Mouse (Mus musculus): Measurements from ENCODE around the gene Spsb4.
A peak's percentile ranks its signal among the peaks of the same experiment; 100 is the strongest.

The Spsb4 gene

GRCm38 (mm10) chr9:97018677-97019147 is at the start of gene Spsb4:
TSS of gene Spsb4 (minus strand) at chr9:97018843.
- peak; percentile 9 to 12 for DNase-seq (ENCODE audit: low spot score in 2 of 2)

DNA sequence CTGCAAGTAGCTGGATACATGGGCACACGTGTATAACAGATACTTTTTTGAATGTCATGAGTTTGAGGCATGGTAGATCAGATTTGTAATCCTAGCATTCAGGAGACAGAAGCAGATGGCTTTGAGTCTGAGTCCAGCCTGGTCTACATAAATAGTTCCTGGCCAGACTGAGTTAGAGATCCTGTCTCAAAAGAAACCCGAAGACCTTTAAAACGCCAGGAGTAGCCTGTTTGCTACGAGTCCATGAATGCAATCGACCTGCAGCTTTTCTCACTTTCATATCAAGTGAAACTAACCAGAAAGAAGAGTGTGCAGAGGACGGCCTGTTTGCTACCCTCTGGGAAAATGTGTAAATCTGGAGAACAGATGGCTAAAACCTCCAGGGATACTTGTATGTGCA is 49.1 kb upstream of the Spsb4 start:
- DNase-seq (ENCODE audit: low spot score in 2 of 2): no peak

DNA sequence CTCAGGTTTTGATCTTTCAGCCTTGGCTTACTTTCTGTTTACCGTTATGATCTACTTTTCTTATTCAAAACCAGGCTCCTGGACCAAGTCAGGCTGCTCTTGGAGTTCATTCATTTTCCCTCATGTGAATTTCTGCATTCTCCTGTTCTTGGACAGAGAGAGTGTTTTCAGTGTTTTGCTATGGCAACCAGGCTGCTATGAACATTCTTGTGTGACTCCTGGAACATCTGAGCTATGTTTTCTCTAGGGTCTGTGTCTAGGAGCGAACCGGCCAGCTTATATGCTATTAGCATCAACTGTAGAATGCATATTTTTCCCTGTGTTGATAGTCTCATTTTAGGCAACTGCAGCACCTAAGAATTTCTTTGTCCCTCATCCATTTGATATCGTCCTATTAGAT is 47.2 kb upstream of the Spsb4 start:
- no peak for DNase-seq (ENCODE audit: low spot score in 2 of 2)

GRCm38 (mm10) chr9:97065216-97065615 is 46.6 kb upstream of the Spsb4 start:
- DNase-seq (ENCODE audit: low spot score in 2 of 2): no peak

DNA sequence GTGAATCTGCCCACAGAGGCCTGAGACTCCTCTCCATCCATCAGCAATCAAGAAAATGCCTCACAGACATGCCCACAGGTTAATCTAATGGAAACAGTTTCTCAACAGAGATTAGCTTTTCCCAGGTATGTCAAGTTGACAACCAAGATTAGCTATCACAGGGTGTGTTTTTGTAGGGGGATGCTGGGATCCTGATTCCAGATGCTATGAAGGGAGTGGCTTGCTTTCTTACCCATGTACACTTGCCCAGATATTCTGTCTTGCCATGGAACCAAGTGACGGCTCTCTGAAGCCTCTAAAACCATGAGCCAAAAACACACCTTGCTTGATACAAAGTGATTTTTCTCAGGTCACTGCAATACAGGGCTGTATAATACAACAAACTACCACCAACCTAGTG is 45.5 kb upstream of the Spsb4 start:
- no peak for DNase-seq (ENCODE audit: low spot score in 2 of 2)

GRCm38 (mm10) chr9:97061696-97062095 is 43.1 kb upstream of the Spsb4 start:
- no peak for DNase-seq (ENCODE audit: low spot score in 2 of 2)

DNA sequence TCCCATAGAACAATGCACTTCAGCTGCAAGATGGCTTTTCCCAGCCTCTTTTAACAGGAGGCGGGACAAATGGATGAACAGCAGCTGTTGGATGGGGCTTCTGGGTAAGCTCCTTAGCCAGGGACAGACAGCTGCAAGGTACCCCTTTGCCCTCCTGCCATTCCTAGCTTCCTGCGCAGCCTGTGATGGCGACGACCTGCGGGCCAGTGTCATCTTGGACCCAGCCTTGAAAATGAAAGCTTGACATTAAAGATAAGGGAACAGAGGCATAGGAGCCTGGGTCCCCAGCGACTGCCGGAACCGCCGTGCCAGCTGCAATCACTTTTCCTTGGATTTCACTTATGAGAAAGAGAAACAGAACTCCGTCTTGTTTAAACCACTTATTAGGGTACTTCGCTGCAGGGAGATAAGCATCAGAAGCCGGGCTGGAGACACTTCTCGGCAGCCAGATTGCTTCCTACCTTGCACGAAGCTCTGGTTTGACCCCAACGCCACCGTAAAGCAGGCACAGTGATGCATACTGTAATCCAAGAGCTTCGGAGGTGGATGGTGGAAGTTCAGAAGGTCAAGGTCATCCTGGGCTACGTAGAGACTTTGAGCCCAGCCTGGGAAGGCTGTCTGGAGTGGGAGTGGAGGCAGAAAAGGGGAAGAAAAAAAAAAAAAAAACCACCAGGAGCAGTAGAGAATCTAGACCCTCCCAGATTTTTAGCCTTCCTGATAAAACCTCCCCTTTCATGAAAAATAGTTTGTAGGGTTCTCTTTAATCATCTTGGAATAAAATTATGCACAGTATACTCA is 38.1 kb upstream of the Spsb4 start:
- no peak for DNase-seq (ENCODE audit: low spot score in 2 of 2)

DNA sequence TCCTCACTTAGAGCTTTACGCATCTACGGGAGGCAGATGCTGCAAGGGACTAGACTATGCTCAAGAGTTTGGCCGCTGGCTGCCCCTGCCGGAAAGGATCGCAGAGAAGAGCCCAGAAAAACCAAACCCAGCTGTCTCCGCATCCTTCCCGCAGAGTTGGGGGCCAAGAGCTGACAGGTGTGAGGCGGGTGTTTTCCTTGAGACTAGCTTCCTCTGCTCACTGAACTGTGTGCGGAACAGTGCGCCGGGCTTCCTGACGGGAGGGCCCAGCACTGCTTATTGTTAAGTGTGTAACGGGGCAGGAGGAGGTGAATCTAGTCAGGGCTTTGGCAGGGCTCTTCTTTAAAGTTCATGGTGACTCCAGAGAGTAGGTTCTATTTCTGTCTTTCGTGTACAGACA is 37.3 kb upstream of the Spsb4 start:
- DNase-seq (ENCODE audit: low spot score in 2 of 2): no peak

GRCm38 (mm10) chr9:97051176-97051575 is 32.5 kb upstream of the Spsb4 start:
- DNase-seq (ENCODE audit: low spot score in 2 of 2): no peak

GRCm38 (mm10) chr9:97046240-97046639 is 27.6 kb upstream of the Spsb4 start:
- DNase-seq (ENCODE audit: low spot score in 2 of 2): no peak

DNA sequence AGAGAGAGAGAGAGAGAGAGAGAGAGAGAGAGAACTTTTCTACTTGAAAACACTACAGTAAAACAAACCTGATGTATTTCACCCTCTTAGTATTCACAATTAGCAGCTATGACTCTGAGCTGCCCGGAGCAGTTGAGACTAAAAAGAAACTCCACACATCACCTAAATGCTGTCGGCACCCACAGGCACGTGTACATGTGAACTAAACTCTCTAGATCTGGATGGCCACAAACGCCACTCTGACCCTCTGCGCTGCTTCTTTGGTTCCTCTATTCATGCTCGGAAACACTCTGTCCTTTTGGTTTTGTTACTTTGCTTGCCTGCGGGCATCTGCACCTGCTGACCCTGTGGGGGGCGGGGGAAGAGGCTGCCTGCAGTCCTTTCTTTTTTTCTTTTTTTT is 23.0 kb upstream of the Spsb4 start:
- no peak for DNase-seq (ENCODE audit: low spot score in 2 of 2)

GRCm38 (mm10) chr9:97038010-97038409 is 19.4 kb upstream of the Spsb4 start:
- DNase-seq (ENCODE audit: low spot score in 2 of 2): no peak

GRCm38 (mm10) chr9:97036656-97037055 is 18.0 kb upstream of the Spsb4 start:
- DNase-seq (ENCODE audit: low spot score in 2 of 2): no peak

- DNase-seq (ENCODE audit: low spot score in 2 of 2): no peak
Measured at GRCm38 (mm10) chr9:97027361-97027760, 8.7 kb upstream of the Spsb4 start.

DNA sequence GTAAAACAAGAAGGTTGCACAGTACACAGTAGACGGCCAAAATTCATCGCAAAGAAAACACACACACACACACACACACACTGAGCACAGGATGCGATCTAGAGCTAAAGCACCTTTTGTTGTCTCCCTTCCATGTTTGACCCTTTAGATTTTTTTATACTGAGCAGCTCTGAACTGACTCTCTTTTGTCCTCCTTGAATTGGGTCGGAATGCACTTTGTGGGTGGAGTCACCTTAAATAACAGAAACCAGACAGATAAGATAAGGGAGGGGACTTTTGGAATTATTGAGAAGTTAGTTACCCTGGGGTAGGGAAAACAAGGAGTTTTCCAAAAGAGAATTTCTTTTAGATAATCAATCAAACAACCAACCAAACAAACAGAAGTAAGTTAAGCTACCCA is 7.4 kb upstream of the Spsb4 start:
- no peak for DNase-seq (ENCODE audit: low spot score in 2 of 2)

- DNase-seq (ENCODE audit: low spot score in 2 of 2): no peak
Measured at GRCm38 (mm10) chr9:97024451-97024850, 5.8 kb upstream of the Spsb4 start.

DNA sequence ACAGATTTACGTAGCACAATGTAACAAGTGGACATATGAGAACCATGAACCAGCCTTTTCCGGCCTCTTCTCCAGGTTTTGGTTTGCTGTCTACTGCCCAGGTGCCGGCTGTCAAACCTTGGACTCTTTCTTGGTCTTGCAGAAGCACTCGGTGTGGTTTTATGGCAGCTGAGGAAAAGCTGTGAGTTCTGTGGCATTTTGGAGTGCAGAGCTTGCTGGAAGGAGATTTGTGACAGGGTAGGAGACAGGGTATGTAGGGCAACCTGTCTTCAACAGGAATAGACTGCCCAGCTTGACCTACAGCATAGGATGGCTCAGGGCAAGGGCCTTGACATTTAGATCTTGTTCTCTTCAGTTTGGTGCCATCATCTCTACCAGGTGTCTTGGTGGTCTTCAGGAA is 4.3 kb upstream of the Spsb4 start:
- no peak for DNase-seq (ENCODE audit: low spot score in 2 of 2)

- DNase-seq (ENCODE audit: low spot score in 2 of 2): no peak
Measured at GRCm38 (mm10) chr9:97022371-97022770, 3.7 kb upstream of the Spsb4 start.

- DNase-seq (ENCODE audit: low spot score in 2 of 2): no peak
Measured at GRCm38 (mm10) chr9:97020152-97020551, 1.5 kb upstream of the Spsb4 start.

DNA sequence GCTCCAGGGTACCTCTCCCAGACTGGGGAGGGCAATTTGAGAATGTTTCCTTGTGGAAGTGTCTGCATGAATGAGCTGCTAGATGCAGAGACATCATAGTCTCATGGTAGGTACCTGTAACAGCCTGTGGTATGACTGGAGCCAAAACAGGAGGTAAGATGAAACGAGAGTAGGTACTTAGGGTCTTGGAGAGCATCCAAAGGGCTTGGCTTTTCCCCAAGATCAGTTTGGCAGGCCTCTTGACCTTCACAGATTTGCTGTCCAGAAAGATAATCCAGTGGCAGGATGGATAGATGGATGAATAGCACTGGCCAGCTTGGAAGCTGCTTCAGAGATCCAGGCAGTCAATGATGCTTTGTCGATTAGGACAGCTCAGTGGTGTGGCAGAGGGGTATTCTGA is 1.0 kb upstream of the Spsb4 start:
- no peak for DNase-seq (ENCODE audit: low spot score in 2 of 2)

DNA sequence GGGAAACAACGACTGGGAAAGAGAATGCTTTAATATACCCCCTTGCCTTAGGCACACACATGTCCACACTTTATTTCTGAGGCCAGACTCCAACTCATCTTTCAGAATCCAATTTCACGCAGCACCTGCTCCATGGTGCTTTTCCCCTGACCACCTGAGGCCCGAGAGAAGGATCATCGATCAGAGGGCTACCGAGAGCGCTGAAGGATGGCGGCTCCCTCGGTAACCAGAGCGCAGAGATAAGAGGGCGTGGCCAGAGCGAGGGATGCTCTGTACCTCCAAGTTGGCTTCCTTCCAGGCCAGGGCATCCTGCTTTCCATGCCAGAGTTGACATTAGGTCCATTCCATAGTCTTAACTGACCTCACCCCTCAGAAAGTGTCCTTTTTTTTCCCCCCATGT is 588 bp upstream of the Spsb4 start:
- no peak for DNase-seq (ENCODE audit: low spot score in 2 of 2)

DNA sequence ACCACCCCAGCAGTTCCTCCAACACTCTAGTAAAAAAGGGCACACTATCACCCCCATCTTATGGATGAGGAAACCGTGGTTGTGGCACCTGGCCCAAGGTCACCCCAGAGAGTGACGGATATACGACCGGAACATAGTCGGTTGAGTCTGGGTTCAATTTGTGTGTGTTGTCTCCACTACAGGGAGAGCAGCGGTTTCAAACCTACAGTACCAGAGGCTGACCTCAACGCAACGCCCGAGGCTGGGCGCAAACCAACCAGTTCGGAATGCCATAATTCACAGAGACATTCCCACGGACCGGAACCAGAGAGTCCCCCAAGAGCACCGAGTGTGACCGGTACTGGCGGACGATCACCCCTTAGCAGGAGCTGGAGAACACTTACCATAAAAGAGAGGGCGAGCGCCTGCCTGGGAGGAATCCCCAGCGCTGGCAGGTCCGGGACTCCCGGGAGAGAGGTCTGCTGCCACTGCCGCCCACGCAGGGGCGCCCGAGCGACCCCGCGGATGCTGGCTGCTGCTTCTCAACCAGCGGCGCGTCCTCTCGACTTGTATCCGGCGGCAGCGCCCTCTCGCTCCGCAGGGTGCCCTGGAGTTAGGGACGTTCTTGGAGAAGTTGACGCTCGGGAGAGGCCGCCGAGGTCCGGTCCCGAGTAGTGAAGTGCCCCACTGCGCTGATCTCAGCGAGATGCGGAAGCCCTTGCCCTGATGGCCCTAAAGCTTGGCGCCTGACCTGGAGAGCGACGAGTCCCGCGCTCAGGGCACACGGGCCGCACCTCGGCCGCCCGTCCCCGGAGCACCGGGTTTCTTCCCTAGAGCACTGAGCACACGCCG is 617 bp downstream of the Spsb4 start:
- DNase-seq (ENCODE audit: low spot score in 2 of 2): peak in 1 of 2 experiments; percentile 15
